Mouse (Mus musculus): ENCODE measurements around the gene Cldnd1.

DNA sequence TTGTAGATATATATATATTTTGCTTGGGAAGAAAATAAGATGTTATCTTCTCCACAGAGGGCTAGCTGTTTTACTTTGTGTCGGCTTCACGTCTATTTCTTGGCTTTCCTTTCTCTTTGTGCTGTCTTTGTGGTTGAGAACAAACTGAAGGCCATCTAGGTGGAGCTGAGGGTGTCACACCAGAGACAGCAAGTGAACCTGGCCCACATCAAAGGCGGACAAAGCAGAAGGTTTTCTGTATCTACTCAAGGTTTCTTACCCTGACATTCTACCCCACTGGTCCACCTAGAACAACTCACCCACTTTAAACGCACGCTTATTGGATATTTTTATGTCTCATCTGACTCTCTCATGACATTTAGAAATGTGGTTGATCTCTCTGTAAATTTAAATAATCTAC is 33.6 kb upstream of the Cldnd1 start:
- TF ChIP-seq CTCF (IDR thresholded peaks at IDR 0.05; ENCODE audit: low read depth): no peak
- TF ChIP-seq EP300 (optimal IDR thresholded peaks at IDR 0.05): no peak

All from stomach, postnatal 0 days (tissue).